Mouse (Mus musculus) liver (tissue): Measurements from ENCODE around the gene Tmem151b.

ENCODE experiments used
- DNase-seq: peaks from one replicate; pipeline ENCODE4 v3.0.0-alpha.2; 2020; ENCODE audit warnings: mixed read lengths

Tmem151b gene

DNA sequence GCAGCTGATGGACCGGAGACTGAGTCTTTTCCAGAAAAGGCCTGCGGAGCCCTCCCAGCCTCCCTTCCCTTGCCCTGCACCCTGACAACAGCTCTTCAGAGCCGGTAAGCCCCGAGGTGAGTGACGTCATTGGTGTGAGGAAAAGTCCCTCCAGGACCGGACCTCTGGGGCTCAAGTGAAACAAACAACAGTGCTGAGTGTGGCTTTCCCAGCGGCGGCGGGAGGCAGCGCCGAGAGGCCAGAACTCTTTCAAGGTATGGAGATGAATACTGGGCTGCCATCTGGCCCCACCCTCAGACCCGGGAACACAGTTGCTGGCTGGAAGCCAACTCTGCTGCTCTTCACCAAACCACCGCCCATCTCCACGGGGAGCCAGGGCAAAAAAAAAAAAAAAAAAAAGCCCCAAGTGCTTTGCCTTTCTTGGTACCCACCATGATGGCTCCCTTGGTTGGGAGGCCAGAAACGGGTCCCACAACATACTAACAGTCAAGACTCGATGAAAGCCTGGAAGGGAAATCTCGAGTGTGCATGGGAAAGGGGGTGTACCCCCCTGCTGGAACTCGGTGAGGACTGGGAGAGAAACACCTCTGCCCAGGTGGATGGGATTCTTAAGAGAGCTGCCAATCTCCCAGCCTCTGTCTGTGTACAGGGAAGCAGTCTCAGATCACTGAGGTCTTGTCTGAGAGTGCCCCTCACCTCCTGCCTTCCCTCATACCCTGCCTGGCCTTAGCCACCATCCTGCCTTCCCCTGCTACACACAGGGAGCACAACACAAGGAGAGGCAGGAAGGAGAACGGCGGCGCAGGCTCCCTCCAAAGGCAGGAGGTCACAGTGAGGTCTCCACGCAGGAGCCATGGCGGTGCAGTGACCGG, 5.2 kb downstream of the Tmem151b start:
- no peak for DNase-seq

DNA sequence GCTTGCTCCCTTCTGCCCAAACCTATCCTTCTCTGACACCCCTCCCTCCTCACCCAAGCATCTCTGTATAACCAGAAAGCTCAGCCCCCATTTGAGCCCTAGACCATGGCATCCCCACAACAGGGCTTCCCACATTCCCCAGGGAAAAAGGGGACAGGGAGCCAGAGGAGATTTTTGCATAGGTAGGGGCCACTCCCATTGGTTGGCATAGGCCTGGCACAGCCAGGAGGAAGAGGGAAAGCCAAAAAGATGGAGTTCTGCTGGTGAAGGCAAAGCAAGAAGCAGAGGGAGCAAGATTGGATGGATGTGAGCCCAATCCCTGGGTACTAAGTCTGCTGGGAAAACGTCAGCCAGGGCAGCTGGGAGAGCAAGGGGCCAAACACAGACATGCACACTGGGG, 6.4 kb downstream of the Tmem151b start:
- no peak for DNase-seq

DNA sequence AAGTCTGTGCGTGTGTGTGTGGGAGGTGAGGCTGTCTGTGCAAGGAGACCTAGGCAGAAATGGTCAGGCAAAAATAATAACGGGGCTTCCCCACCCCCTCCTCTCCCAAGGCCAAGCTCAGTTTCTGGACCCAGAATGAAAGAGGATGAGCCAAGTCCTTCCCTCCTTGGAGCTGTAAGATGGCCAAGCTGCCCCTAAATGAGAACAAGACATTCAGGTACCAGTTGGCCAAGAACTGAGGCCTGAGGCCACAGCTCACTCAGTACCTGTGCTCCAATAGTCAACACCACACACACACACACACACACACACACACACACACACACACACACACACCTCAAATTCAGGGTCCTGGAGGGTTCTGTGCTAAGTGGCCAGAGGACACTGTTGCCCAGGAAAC, 6.8 kb downstream of the Tmem151b start:
- DNase-seq: no peak

DNA sequence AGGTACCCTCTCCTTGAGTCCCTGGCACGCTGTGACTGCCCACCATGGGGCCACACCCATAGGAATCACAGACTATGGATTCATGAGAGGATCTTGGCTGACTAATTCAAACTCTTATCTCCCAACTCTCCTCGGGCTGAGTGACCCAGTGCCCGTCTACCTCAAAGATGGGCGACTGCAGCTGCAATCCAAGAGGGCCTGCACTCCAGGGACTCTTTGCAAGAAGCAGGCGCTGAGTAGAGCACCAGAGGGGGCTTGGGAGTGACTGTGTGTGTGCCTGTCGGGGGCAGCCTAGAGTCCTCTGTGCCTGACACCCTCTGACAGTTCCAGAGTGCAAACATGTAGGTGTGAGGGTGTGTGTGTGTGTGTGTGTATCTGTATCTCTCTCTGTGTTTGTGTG, 7.3 kb downstream of the Tmem151b start:
- DNase-seq: no peak

DNA sequence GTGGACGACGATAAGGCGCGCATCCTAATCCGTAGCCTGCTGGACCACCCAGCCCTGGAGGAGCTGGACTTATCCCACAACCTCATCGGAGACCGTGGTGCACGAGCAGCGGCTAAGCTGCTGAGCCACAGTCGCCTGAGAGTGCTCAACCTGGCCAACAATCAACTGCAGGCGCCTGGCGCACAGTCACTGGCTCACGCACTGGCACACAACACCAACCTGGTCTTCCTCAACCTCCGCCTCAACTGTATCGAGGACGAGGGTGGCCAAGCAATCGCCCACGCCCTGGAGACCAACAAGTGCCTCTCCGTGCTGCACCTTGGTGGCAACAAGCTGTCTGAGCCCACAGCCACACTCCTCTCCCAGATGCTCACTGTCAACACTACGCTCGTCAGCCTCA, 9.8 kb downstream of the Tmem151b start:
- DNase-seq: no peak

DNA sequence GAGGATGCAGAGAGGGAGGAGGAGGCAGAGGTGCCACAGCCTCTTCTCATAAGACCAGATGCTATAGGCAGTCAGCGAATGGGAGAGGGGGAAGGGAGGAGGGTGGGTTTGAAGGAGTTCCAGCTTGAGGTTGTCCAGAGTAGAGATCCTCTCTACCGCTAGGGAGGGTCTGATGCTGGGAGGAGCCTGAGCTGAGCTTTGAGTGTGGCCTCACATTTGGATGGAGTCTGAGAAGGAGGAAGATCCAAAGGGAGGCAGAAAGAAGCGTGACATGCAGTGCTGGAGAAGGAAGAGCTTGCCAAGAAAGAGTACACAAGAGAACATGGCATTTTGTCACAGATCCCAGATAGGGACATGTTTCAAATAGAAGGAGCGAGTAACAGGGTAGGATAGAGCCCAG, 11.1 kb downstream of the Tmem151b start:
- no peak for DNase-seq

DNA sequence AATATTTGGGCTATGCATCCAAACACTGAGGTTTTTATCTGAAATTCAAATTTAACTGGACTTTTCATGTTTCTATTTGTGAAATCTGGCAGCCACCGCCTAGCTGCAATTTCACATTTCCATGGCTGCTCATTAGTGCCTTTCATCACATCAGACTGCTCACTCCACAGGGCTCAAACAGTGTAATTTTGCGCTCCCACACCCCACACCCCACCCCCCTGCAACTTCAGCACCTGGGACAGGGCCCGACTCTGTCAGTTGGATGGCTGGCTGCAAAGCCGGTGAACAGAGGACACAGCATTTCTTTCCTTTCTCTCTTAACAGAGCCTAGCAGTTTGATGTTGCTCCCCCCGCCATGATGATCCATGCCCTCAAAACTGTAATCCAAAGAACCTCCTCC, 13.2 kb downstream of the Tmem151b start:
- no peak for DNase-seq

DNA sequence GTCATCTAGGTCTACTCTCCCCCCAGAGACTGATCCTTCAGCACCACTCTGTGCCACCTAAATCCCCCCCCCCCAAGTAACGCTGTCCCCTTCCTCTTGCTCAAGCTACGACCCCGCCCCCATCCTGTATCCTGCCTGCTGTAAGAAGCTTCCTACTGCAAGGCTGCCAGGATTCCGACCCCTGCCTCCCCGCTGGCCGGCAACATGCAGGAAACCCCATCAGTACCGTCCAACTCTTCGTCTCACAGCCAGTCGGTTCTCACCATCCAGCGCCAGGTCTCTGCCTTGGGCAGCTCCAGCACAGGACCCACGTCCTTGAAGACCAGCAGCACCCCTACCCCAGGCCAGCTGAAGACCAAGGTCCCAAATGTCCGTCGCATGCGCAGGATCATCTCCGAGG, 16.6 kb downstream of the Tmem151b start:
- no peak for DNase-seq

DNA sequence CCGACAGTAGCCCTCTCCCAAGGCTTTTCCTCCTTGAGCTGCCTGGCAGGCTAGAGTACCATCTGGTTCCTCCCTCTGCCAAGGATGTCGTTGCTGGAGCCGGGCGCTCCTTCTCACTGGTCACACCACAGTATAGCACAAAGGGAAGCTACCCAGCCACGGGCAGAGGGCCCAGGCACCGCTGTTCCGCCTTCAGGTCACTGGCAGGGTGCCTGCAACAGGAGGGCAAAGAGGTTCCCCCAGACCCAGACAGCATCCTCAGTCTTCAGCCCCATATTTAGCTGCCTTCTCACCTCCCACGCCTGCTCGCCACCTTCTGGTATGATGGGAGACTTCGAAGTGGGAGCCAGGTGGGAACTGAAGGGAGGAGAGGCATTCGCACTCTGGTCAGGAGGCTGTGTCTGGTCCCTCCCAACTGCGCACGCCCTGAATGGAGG, 19.1 kb downstream of the Tmem151b start:
- no peak for DNase-seq

DNA sequence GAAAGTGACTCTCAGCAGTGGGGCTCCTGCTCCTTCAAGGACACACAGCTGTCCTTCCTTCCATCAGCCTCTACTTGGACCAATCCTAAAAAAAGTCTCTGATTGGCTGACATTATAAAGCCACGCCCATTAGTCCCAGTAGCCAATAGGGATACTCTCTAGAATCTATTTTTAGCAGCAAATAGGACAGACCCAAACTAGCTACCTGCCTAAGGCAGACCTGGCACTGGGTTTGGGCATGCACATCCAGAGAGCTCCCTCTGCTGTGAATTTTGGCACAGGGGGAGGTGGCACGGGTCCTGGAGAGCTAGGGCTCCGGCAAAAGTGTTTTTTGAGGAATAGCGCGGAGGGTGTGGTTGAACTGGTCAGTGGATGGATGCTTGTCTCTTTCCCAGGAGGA, 22.9 kb downstream of the Tmem151b start:
- no peak for DNase-seq

DNA sequence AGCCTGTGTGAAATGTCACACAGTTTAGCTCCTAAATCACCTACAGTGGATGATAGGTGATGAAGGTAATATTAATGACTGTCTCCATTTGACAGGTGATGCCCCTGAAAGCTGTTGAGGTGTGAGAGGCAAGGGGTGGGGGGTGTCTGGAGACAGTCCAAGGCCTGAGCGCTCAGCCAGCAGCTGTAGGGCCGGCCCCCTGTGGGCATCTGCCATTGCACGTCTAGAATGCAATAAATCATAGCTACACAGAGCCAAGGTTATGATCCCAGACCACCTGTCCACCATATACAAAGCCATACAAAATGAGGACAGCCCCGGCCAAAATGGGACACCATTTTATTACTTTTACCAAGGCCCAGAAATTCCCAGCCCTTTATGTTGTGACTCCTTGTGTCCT, 24.5 kb downstream of the Tmem151b start:
- DNase-seq: no peak

DNA sequence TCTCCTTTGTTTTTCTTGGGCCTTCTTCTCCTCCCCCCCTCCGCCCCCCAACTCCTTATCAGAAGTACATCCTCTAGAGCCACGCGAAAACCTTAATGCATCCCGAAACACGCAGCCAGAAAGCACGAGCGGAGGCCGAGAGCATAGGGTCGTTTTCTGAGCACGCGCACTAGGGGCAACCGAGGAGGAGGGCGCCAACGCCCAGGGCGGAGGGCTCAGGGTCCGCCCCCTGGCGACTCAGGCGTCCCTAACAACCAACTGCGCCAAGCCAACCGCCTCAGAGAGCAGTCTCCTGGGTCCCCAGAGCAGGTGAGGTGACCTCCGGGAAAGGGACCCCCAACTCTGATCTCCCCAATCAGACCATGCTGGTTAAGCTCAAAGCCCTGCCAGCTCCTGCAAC, 26.2 kb downstream of the Tmem151b start, which contains the start of gene Tcte1:
TSS of gene Tcte1 (plus strand) at position 172 of the 400 bp plus-strand sequence.
- DNase-seq: peak; percentile 51

DNA sequence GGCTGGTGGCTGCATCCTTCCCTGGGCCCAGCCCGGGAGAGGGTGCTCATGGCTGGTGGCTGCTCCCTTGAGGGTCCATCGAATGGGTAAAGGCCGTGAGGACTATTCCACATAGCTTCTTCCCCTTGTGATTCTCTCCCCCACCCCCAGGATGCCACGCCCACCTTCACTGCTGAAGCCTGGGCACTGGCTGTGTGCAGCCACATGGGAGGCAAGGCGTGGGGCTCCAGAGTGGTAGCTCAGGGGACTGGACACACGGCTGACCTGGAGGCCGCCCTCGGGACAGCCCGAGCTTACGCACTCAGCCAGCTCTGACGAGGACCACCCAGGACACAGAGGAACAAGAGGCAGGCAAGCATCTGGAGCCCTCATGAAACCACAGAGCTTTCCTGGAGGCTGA, 29.3 kb downstream of the Tmem151b start:
- DNase-seq: no peak

DNA sequence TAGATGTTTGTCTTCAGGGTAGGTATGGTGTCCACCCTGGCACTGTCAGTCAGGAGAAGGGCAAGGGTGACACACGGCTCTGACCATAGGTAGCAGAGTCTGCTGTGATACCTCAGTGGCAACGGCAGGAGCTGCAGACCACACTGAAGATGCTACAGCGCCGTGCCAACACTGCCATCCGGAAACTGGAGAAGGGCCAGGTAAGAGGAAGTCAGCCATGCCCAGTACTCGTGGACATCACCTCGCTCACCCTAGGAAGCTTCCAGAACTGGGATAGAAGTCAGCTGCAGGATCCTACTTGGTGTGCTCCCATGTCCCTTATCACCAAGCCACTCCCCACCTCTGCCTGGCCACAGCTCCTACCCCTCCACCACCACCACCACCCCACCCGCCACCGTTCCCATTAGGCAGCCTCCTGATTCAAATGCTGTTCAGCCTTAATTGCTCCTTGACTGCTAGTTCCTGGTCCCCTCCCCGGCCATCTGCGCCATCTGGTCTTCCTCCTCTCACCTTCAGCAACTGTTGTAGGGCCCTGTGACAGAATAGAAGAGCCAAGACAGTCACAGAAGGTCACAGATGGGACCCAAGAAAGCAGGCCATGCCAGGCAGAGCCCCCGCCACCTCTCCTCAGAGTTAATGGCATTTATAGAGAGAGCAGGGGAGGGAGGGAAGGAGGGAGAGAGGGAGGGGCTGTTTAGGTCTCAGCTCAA, 30.6 kb downstream of the Tmem151b start:
- no peak for DNase-seq

DNA sequence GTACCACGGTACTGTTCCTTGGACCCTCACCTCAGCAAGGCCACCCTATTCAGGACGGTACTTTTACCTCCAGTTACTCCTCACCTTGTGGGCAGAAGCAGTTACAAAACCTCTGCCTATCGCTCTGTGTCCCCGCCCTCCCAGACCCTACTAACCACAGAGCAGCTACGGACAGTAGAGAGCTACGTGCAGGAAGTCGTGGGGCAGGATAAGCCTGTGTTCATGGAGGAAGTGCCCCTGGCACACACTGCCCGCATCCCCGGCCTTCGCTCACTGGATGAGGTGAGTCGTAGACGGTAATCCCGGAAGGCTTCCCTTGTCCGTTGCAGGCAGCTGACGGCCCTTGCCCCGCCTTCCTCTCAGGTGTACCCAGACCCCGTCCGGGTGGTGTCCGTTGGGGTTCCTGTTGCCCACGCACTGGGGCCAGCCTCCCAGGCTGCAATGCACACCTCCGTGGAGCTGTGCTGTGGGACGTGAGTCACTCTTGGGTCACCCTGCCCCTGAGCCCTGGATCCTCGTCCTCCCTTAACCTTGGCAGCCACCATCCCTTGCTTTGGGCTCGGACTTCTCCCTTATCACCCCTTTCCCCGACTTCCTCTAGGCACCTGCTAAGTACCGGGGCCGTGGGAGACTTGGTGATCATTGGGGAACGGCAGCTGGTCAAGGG, 31.8 kb downstream of the Tmem151b start:
- DNase-seq: no peak

DNA sequence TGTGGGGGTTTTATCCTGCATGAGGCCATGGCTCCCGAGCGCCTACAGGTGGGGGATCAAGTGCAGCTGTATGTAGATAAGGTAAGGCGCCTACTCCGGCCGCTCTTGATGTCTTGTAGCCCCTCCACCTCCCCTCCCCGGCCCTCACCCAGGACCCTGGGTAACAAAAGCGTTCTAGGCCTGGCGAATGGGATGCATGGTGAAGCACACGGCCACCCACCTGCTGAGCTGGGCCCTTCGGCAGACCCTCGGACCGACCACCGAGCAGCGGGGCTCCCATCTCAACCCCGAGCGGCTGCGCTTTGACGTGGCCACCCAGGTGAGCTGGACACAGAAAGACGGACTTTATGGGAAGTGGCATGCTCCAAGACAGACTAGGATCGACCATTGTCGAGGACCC, 32.3 kb downstream of the Tmem151b start:
- no peak for DNase-seq

DNA sequence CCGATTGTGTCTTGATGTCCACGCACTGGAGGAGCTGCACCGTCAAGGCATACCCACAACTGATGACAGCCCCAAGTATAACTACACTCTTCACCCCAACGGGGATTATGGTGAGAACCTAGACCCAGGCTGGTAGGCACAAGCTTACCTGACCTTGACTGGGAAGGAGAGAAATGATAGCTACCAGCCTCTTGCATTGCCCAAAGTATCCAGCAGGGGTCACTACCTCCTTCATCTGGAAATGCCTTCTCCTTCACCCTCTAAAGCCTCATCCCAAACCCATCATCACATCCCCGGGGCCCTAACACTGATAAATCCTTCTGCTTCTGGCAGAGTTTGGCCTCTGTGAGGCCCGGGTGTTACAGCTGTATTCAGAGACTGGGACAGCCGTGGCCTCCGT, 33.0 kb downstream of the Tmem151b start:
- DNase-seq: peak; percentile 70

DNA sequence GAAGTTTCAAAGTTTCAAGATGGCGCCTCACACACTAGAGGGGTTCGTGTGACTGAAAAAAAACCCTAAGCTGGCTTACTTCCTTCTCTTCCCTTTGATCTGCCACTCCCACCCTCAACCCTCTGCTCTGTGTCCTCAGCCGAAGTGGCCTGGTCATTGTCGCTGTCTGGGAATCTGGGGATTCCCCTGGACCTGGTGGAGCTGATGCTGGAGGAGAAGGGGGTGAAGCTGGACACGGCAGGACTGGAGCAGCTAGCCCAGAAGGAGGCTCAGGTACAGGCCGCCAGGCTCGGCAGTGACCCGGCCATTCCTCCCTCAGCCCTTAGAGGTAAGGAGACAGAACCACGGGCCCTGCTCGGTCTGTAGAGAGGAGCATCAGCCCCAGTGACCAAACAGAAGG, 33.7 kb downstream of the Tmem151b start:
- no peak for DNase-seq

DNA sequence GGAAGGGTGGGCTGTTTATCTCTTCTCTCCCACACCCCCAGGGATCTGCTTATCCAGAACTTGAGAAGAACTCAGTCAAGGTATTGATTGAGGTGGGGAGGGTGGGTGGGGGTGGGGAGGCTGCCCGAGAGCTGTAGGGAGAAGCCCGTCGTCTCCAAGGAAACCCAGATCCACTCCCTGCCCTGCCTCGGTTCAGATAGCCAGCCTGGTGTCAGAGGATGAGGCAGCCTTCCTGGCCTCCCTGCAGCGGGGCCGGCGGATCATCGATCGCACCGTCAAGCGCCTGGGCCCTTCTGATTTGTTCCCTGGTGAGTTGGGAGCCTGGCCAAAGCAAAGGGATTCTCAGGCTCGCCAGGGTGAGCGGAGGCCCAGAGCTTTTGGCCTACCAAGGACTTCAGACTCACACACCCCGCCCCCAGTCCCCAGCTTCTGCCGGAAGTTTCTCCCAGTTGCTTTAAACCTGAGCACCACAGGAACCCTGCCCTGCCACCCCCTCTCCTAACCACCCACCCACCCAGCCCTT, 34.2 kb downstream of the Tmem151b start:
- peak; percentile 41 for DNase-seq

DNA sequence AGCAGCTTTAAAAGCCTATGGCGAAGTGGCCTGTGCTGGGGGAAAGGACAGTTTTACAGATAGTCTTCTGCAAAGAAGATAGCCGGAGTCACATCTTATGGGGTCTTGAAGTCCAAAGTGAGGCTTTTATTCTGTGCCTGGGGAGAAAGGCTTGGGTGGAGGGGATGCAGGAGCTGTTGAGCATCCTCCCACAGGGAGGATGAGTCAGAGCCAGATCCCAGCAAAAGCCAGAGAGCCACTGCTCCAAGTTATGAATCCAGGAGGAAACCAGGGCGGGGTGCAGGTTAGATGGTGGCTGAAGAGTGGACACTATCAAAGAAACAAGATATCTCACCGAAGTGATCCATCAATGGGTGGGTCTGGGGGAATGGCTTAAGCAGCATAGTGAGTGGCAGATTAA, 37.7 kb downstream of the Tmem151b start:
- DNase-seq: no peak

DNA sequence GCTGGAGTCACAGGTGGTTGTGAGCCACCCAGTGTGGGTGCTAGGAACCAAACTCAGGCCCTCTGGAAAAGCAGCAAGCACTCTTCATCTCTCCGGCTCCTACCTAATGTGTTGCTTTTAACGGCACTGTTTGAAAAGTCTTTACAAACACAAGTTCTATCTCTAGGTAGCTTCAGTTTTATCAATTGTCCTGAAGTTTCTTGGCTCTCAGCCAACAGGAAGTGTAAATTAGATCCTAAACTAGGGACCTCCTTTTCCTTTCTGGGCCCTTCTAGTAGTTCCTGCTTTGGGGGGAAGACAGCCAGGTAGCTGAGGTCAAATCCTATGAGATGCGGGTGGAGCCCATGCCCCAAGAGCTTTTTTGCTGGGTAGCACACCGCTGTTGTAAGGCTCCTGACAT, 38.6 kb downstream of the Tmem151b start:
- no peak for DNase-seq

DNA sequence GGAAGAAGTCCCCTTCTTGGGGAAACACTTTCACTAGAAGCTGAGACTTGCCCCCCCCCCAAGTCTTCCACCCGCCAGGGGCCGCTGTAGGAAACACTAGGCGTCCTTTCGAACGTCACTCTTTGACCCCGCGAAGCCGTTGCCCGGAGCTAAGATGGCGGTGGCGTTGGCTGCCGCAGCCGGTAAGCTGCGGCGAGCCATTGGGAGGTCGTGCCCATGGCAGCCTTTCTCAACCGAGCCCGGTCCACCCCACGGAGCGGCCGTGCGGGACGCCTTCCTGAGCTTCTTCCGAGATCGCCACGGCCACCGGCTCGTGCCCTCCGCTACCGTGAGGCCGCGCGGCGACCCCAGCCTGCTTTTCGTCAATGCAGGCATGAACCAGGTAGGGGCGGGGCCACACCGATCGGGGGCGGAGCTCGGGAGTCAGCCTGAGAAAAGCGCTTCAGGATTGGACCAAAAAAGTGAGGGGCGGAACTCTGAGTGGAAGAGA, 42.7 kb downstream of the Tmem151b start, which contains the start of gene Aars2:
TSS of gene Aars2 (plus strand) at position 142 of the 490 bp plus-strand sequence.
- DNase-seq: peak; percentile 95

DNA sequence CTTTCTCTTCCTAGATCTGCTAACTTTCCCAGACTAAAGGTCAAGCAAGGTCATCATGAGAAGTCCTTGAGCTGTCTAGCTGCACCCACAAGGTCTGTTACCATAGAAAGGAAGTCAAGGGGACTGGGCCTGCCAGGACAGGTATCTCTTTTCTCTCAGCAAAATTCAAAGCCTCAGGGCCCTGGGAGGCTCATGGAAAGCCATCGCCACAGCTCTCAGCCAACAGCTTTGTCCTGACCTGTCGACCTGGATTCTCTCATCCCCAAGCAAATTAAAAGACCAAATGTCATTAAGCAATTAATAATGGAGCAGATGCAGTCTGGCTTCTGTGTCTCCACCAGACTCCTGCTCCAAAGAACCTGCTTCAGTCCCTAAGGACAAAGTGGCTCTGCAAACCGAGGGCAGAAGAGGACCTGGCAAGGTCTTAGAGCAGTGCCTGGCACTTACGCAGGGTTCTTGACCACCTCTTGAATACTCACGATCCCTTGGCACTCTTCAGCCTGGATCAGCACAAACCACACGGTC, 43.5 kb downstream of the Tmem151b start:
- no peak for DNase-seq
